Mouse (Mus musculus) embryo, embryonic 10 days (tissue): ENCODE data around the gene Flvcr1.
"Not testable (repeated sequence)": the region's sequence is repeated elsewhere in the genome, so short reads cannot be mapped to it uniquely, and the experiment has no call there.

Experiments used
- DNase-seq: peaks from one replicate; pipeline ENCODE4 v3.0.0-alpha.2; 2015; ENCODE audit warnings: low spot score

The Flvcr1 gene

DNA sequence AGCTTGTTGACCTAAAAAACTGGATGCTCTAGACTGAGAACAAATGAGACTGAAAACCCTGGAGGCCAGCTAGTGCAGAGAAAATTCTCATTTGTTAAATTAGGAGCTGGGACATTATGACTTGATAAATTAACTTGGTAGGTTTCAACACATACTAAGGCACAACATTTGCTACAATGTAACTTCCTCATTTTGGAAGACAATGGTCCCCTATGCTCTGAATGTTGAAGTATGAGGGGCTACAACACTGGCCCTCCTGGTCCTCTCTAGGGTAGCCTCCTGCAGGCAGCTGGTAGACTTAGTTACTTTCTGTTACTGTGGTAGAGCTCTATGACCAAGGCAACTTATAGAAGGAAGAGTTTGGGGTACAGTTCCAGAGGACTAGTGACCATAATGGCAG is 15.4 kb upstream of the Flvcr1 start:
- no peak for DNase-seq

GRCm38 (mm10) chr1:191037999-191038398 is 12.0 kb upstream of the Flvcr1 start:
- DNase-seq, result no peak

DNA sequence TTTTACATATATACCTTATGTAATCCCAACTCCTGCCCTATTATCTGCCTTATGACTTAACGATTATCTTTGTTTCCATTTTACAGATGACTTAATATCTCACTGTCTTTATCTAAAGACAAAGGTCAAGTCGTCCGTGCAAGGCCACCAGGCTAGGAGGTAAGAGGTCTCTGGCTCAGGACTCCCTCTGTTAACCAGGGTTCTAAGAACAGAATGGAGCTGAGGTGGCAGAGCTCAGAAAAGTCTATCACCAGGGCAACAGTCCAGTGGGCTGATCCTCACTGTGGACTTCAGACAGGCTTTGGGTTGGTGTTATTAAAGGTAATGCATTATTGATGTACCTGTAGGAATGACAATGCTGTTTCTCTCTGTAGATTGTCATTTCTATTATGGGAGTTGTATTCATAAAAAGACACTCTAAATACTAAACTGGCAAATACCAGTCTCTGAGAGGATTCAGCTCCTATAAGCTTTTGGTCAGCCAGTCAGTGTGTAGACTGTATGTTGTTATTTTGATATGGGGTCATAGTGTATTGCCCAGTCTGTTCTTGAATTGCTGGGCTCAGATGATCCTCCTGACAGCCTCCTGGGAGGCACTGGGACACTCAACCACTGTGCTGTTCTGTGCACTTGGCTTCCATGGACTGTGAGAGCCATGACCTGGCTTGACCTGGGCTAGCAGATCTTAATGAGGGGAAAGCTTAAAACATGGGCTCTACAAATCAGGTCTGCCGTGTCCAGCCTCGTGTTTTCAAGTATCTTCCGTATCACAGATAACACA is 10.8 kb upstream of the Flvcr1 start, which contains the start of gene Spata45:
Spata45 (plus strand) TSS at position 86 of the 781 bp plus-strand sequence.
- no peak for DNase-seq

DNA sequence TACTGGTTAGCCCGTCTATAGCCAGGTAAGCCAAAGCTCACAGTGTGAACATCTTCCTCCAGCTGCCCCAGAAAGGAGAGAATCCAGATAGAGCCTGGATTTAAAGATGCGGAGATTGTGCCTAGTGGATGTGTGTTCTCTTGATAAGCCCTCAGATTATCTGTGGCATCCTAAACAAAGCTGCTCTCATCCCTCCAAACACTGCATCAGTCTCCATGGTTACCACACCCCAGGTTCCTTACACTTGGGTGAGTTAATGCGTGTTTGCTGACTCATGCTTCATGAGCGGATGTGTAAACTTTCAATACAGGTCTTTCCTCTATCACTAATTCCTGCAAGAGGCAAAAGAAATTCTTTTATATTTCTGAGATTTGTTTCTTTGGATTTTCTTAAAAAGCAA is 9.7 kb upstream of the Flvcr1 start:
- DNase-seq, result peak; percentile 47

DNA sequence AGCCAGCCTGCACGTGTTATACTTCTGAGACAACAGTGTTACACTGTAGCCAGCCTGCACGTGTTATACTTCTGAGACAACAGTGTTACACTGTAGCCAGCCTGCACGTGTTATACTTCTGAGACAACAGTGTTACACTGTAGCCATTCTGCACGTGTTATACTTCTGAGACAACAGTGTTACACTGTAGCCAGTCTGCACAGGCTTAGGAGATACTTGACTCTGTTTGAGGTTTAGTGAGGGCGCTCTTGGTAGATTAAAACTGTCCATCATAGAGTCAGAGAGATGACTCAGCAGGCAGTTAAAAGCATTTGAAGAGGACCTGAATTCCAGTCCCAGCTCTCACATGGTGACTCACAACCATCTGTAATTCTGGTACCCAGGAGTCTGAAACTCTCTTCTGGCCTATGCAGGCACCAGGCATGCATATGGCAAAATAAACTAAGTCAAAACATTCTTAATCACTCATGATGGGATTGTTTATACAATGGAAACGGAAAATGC is 5.0 kb upstream of the Flvcr1 start:
- DNase-seq, result not testable (repeated sequence)

DNA sequence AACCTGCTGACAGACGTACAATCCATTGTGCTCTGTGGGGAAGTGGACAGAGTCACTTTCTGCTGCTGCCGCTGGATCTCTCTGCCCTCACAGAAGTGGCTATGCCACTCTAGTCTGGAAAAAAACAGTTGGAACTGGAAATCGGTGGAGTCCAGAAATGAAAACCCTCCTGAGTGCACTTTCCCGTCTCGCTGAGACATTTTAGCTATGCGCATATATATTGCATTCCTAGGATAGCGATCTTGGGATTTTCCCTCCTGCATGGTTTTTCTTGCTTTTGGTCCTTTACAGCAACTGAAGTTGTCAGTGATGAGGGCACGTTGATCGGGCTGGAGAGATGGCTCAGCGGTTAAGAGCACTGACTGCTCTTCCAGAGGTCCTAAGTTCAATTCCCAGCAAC is 4.2 kb upstream of the Flvcr1 start:
- DNase-seq, result no peak

DNA sequence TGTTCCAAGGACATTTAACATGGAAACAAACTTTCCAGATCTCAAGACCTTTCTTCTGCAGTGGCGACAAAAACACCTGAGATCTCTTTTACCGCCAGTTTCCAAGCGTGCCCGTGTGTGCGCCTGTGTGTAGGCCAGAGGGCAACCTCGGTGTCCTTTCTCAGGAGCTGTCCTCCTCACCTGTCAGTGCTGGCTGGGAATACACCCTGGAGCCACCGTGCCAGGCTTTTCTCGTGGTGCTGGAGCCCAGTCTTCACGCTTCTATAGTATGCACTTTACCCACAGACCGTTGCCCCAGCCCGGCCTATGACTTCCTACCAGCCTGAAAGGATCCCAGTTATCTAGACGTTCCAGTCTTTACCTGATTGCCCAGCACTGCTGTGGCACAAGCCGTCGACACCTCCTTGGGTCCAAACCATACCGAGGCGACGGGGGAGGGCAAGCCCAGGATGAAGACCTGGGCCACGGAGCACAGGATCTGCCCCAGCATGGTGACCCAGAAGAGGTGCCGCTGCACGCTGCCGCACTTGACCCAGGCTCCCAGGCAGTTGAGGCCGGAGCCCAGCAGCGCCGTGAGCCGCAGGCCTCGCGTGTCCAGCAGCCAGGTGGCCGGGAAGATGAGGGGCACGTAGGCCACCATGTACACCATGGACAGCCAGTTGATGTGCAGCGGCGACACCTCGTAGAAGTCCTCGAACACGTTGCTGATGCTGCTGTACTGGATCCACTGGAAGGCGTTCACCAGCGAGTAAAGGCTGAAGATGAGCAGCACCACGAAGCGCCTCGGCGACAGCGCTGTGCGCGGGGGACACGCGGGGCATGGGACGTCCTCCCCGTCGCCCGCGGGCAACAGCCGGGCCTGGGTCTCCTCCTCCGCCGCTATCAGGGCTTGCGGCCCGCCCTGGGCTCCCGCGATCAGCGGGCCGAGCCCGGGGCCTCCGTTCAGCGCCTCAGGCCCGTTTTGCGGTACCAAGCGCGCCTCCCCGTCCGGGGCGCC is 644 bp downstream of the Flvcr1 start:
- DNase-seq, result peak; percentile 63

- DNase-seq, result not testable (repeated sequence)
These were observed 2.2 kb downstream of the Flvcr1 start for GRCm38 (mm10) chr1:191023806-191024205.

DNA sequence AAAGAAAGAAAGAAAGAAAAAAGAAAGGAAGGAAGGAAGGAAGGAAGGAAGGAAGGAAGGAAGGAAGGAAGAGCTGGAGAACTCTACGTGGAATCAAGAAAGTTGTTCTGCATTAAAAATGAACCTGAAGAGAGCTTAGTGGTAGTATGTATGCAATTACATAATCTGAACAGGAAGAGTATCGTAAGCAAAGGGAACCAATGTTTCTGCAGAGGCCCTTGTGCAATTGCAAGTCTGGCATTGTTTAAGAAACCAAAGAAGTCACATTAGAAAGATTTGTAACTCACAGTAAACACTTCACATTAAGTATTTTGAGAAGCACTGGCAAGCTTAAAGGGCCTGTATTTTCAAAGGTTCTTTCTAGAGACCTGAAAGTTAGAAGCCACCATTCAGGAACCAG is 2.8 kb downstream of the Flvcr1 start:
- DNase-seq, result no peak

DNA sequence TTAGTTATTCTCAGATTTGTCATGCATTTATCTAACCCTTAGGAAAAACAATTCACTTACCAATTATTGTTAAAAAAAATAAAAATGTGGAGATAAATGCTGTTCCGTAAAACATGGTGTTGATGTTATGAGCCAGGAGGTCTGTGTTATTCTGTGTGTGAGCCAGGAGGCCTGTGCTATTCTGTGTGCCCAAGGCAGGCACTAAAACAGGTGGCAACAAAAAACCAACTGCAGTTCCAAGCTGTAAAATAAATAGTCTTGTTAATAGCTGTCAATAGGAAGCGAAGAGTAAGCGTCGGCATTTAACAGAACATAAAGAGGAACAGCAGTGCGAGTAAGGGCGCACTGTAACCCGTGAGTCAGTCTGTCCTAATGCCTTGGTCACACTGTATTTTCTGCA is 4.9 kb downstream of the Flvcr1 start:
- DNase-seq, result no peak

DNA sequence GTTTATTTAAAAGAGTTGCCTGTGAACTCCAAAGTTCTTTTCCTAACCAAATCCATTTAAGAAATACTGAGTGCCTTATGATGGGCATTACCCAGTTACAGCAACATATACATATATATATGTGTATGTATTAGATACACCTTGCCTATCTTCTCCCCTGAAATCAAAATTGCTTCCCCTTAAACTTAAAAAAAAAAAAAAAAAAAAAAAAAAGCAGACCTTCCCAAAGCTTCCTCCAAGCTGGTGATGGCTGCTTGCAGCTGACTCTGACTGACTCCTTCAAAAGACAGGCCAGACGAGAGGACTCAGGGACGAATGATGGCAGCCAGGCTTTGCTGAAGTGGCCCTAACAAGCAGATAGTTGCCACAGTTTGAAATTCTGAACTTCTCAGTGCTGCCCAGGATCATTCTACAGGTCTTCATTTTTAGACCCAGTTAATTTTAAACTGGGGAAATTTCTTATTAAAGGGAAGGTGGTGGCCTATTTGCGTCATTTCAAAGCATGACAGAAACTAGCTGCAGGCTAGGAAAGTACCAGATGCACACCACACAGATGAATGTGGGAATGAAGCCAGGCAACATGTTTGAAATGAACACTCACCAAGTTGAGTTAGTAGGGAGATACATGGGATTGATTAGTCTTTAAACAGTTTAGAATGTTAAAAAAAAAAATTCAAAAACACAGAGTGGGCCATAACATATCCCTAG is 5.6 kb downstream of the Flvcr1 start:
- no peak for DNase-seq

DNA sequence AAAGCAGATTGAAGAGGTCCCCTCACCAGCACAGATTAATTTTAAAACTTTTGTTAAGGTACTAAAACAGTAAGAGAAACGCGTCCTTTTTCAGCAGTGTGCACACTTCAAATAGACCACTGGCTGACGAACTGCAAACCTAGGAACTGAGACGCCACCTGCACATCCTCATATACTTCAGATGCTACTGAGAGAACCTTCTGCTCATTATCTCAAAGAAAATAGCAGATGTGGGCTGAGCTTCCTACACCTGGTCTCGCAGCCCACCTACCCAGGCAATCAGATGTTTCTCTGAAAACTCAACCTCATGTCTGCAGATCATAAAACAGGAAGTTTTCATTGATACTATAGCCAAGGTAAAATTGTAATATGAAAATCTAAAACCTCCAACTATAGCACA is 6.2 kb downstream of the Flvcr1 start:
- DNase-seq, result no peak

DNA sequence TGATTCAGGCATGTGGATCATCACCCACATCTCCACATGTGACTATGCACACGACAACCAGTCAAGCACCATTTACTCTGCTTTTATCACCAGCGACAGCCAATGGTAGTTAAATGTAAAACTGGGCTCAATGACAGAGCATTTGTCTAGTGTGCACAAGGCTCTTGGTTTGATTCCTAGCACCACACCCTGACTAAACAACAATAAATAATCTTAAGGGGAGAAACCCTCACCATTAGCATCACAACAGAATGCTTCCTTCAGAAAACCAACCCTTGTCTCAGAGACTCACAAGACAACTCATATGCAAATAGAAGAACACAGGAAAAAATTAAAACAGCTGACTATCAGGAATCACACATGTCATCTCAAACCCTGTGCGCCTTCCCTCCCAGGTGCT is 11.7 kb downstream of the Flvcr1 start:
- DNase-seq, result no peak

DNA sequence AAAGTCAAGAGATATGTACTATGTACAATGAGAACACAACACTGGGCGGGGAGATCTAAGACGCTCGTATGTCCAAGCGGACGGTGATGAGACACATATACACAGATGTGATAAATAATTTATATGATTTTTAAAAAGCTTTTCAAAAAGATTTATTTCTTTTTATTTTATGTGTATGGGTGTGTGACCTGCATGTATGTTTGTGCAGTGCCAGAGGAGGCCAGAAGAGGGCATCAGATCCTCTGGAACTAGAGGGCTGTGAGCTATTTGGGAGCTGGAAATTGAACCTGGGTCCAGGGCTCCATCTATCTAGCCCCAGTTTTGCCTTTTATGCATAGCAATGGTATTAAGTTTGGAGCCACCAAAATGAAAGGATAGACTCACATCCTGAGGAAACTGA is 17.3 kb downstream of the Flvcr1 start:
- DNase-seq, result no peak

DNA sequence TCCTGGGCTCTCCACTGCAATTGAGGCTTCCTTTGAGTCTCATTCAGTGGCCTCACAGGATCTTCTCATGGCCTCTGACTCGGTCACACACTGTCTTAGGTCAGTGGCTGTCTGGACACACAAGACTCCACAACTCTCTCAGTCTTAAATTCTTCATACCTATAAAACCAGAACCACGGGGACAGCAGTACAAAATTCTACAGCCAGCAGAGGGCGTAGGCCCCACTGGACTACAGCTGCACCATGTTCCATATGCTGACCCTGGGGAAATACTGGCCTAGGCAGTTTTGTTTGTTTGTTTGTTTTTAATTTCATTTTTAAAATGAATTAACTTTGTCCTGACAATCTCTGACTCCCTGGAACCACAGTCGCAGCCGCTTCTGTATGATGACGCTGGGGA is 23.8 kb downstream of the Flvcr1 start:
- peak; percentile 31 for DNase-seq

DNA sequence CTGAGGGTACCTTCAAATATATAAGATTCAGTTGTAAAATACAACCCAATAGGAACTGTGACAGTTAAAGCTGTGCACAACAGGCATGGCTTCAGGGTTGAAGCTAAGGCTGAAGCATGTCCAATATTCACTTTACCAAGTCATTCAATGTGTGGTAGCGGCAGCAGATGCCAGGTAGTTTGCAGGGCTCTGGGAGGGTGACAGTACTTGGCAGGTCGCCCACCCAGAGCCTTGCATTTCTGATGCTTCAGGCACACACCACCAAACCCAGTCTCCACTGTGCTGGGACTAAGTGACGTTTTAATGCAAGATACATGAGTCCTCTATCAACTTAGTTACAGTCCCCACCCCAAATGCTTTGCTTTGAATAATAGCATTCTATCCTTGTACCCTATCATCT is 25.3 kb downstream of the Flvcr1 start:
- DNase-seq, result no peak

DNA sequence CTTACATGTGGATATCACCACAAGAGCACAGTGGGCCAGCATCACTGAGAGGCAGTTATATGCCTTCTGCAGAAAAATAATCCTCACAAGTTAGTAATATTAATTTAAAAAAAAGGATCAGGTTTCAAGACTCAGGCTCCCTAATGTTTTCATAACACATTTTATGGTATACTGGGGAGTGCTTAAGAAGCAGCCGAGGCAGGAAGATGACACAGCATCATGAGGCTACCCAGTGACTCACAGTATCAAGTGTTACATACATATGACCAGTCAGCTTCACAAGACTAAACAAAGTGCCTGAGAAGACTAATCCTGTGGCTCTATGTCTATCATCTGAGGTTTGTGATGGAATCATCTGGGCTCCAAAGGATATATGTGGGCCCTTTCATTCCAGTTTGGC is 27.9 kb downstream of the Flvcr1 start:
- no peak for DNase-seq

DNA sequence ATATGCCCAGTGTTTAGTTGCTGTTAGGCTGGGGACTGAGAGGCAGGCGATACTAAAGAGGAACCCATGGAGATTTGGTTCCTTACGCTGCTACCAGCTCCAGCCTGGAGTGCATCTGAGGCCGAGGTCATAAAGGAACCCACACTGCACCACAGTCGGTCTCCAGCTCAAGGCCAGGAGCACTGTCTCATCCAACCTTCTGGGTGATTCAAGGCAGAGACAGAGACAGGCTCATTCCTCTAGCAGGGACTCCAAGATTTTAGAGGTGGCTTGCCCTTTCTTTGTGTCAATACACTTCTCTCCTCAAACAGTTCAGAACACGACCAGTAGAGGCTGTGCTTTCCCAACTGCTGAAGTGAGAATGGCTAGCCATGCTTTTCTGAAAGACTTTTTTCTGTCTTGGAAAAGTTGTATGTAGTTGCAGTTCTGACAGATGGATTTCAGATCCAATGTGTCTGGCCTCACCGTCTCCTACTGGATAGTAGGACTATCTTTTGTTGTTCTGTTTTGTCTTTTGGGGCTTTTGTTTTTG is 29.5 kb downstream of the Flvcr1 start:
- DNase-seq, result no peak

GRCm38 (mm10) chr1:190995548-190995947 is 30.4 kb downstream of the Flvcr1 start:
- no peak for DNase-seq

- no peak for DNase-seq
These were observed 36.4 kb downstream of the Flvcr1 start for GRCm38 (mm10) chr1:190989437-190990082.

- no peak for DNase-seq
These were observed 44.5 kb downstream of the Flvcr1 start for GRCm38 (mm10) chr1:190981412-190981811.
